Mouse (Mus musculus) layer of hippocampus, postnatal 14 days (tissue): ENCODE measurements around the gene Mrpl37. TPM values are rescaled to one million over a fixed set of nuclear protein-coding genes. Genes with fewer than 3 reads are reported as not detected.
A peak's percentile ranks its signal among the peaks of the same experiment; 100 is the strongest.

Experiments used
- DNase-seq, 2 experiments: peaks; one replicate each; pipeline ENCODE4 v3.0.0; 2021 to 2022; ENCODE audit warnings: low spot score in 2 of 2, mixed read lengths in 1 of 2
- total RNA-seq, 2 experiments: library from RNA; stranded (reverse); gene quantifications; 2 replicates each; pipeline ENCODE4 v1.2.3; 2021

The Mrpl37 gene
- total RNA-seq, 2 experiments from 2014 or later, result 66.5 to 69.1 TPM

- DNase-seq, result no peak
These were observed 5.7 kb upstream of the Mrpl37 start for GRCm38 (mm10) chr4:107072343-107072742.

DNA sequence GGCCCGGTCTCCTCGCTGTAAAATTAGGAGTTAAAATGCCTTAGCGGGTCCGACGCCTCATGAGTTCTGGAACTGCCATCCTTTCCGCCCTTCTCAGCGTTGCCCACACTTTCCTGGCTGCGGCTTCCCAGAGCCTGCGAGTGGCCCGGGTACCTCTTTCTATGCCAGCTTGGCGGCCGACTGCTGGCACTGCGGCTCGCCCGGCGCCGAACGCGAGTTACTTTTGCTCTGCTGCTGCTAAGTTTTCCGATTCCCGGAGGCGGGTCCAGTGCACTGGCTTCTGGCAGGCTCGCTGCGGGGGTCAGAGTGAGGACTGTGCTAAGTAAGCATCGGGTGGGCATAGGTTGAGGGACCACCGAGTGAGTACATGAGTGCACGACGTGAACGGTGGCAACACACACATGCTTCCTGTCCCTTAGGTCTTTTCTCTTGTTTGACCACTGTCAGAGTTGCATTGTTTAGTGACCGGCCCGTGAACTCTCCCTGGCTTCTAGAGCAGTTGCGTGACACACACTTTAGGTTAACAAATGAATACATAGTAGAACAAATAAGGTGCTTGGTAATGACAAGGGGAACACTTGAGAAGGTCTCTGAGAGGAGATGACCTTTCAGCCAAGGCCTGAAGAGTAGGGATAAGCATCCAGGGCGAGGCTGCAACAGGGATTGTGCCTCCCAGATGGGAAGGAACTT, 628 bp upstream of the Mrpl37 start:
- DNase-seq, result no peak

DNA sequence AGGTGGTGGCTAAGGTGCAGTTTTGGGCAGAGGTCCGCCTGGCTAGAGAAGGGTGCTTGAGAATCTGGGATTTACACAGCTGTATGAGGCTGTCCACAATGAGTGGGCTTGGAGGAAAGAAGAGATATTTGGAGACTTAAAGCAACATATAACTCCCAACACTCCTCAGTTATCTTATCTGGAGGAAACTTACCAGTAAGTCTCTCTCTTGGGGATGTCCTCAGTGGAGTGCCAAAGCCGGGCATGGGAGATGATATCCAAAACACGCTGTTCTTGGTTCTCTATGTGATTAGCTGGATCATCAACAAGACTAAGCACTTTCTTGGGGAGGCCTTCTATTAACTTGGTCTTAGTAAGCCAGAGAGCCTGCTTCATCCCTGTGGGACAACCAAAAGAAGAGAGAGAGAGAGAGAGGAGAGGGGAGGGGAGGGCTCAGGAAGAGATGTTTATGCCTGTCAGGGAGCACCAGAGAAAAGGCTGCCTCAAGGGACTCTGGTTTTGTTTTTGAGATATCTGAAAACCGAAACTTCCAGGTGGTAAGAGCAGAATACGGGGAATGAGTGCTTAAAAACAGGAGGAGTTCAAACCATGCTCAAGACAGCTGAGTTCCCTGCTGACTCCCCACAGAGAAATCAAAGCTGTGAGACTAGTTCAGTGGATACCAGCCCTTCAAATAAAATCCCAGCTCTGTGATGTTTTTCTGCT, 2.1 kb downstream of the Mrpl37 start:
- DNase-seq, result no peak

- no peak for DNase-seq
These were observed 3.5 kb downstream of the Mrpl37 start for GRCm38 (mm10) chr4:107063214-107063613.

- DNase-seq, result no peak
These were observed 5.1 kb downstream of the Mrpl37 start for GRCm38 (mm10) chr4:107061560-107061959.

- DNase-seq, result no peak
These were observed 7.9 kb downstream of the Mrpl37 start for GRCm38 (mm10) chr4:107058781-107059180.

DNA sequence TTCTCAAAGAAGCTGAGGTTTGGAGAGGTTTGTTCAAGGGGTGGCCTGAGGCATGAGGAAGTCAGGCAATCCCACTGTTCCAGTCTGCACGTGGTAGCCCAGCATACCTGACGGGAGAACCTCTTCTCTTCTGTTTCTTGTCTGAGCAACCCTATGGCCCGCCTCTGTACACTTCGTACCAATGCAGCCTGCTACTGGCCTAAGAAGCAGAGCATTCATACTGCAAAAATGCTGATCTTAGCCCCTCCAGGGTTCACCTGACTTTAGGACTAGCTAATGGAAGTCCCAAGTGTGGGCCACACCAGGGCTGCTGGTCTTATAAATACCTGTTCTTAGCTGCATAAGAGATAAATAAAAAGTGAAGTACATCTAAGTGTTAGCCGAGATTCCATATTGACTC, 8.3 kb downstream of the Mrpl37 start:
- no peak for DNase-seq

DNA sequence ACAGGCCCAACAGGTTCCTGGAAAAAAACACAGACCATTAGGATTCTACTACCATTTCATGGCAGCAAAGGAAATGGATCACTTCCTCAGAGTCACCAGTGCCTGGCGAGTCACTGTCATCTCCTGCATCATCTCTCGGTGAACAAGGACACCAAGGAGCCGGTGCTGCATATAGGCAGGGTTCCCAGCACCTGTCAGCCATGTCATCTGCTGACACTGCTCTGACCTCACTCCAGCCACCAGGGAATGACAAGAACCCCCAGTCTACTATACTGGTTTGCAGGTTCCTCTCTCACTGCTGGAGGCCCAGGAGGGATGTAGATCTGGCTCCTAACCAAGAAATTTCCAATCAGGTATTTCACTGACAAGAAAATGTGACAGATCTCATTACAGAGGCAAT, 10.6 kb downstream of the Mrpl37 start:
- DNase-seq, result no peak

DNA sequence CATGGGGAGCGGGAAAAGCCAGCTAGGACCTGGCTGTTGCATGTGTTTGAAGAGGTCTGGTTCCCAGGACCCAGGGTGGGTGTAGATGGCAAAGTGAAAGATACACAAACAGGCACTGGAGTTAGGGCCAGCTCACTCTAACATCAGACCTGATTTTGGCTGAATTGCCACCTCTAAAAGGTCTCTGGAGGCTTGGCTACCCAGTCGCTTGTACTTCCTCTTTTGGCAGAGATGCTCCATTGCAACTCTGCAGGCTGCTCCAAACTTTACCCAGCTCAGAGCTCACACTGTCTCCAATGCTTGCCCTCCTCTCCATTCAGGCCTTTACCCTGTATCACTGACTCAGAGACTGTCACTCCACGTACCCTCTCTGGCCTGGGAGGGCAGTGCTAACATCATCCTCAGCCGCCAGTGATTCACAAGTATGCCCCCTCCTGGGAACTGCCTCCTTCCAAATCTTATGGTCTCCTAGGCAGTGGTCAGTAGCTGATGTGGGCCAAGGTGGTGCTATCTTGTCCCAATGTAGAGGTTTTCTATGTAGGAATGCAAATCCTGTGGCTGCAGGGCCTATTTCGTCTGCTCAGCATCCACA, 13.6 kb downstream of the Mrpl37 start:
- DNase-seq, result no peak

DNA sequence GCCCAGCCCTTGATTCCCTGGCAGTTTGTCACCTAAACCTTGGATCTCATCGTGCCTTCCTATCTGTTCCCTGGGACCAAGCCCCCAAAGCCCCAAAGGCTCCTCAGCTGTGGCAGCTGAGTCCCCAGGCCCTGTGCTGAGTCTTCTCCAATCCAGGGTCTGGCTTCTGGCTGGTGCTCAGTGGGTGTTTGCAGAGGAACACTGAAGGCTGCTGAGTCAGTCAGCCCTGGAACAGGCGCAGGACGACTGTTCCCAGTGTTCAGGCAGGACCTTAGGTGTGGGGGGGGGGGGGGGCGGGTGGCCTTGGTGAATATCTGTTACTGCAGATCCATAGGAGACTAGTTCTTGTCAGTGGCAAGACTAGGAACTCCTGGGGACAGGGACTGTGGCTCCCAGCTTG, 14.8 kb downstream of the Mrpl37 start:
- no peak for DNase-seq

- peak; percentile 30 to 73 for DNase-seq
These were observed 18.0 kb downstream of the Mrpl37 start for GRCm38 (mm10) chr4:107048568-107049162.

- DNase-seq, result no peak
These were observed 18.9 kb downstream of the Mrpl37 start for GRCm38 (mm10) chr4:107047806-107048205.

DNA sequence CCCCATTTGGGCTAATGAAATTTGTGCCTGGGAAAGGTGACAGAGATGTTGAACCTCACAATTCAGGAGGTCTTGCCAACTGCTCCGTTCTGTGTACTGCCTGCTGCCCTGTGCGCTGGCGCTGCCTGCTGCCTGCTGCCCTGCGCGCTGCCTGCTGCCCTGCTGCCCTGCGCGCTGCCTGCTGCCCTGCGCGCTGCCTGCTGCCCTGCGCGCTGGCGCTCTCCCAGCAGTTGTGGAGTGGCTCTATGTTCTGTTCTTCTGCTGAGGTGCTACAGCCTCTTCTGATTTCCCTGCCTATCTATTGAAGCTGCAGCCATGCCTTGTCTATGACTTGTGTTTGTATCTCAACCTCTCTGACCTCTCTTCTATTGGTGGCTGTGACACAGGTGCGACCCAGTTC, 21.5 kb downstream of the Mrpl37 start:
- no peak for DNase-seq

DNA sequence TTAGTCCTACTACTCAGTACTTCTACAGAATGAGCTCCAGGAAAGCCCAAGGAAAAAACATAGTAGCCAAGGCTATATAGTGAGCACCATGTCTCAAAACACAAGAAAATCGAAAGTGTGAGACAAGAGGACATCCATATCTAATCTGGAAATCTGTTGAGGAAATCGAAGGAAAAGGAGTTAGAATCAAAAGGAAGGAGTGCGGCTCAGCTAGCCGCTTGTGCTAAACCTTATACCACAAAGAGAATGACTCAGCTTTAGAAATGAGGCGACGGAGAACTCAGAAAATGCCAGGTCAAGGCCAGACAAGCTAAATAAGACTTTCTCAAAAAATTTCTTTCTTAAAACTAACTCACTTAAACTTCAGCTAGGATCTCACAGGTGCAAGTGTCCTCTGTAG, 24.4 kb downstream of the Mrpl37 start:
- no peak for DNase-seq

DNA sequence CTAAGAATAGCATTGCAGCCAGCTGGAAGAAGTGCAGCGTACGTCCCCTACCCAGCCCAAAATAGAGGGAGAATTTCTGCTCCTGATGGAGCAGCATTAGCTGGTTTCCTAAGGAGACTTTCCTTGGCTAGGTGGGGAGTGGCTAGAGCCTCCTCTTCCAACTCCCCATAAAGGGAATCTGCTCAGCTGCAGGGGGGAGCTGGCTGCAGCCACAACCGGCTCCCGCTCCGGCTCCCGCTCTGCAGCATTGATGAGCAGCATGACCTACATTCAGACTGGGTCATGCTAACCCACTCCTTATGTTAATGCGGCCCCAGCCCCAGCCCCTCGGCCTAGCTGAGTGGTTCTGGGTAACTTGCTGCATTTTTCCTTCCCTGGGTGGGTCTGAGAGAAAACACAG, 27.4 kb downstream of the Mrpl37 start:
- no peak for DNase-seq

DNA sequence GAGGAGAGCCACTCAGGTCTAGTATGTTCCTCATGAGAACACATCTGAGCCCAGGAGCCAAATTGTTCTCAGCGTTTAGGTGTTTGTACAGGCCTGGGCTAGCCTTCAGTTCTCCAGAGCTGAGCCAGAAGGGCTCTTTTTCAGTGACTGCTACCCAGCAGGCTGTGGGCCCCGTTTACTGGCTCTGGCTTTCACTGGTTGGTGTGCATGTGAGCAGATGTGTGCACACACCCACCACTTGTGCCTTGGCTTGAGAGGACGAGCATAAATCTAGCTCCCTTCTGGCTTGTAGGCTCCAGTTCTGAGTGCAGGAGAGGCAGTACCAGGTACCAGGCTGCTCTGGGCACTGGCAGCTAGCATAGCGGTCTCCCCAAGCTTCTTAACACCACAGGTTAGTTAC, 28.4 kb downstream of the Mrpl37 start:
- DNase-seq, result no peak

- DNase-seq, result no peak
These were observed 29.7 kb downstream of the Mrpl37 start for GRCm38 (mm10) chr4:107036985-107037384.

DNA sequence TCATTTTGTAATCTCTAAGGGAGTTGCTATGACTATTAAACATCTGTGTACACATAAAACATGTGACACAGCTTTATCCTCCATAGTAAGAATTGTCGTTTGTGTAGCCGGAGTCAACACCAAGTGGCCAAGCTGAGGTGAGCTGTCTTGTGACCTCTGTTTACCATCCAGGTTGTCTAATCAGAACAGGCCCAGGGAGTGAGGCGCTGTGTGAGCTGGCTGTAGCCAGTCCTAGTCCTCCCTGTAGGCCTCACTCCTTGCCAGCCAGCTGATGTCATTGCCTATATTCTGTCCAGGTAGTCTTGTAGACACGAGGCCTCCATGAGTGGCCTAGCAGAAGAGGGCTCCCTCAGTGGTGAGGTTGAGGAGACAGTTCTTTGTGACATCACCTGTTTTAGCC, 31.0 kb downstream of the Mrpl37 start:
- DNase-seq, result no peak

DNA sequence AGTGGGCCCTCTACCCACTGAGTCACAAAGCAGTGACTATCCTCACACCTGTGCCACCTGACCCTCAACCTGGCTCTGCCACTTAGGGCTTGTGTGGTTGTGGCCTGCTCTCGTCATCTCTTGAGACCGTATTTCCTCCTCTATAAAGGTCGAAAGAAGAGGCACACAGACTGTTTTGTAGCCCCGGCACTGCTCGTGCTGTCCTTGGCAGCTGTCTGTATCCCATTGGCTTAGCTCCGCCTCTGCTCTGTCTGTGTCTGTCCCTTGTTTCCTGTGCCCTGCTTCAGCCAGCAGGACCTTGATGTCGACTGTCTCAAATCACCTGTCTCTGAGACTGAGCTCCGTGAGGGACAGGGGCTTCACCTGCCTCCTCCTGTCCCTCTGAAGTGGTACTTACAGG, 40.2 kb downstream of the Mrpl37 start:
- DNase-seq, result no peak

DNA sequence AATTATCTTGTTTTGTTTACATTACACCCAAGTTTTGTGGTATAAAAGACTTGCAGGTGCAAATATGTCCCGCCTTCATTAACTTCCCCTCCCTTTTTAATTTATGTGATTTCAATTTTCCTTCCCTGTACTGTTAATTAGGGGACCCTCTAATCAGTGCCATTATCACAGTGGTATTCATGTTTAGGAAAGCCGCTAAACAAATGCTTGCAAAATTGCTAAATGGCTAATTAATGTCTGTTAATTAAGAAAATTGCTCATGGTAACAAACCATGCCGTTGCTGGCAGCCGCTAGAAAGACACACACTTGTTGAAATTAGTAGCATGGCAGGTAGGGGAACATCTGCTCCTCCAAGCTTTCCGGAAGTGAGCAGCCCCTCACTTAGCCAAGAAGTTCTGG, 41.3 kb downstream of the Mrpl37 start:
- DNase-seq, result no peak

DNA sequence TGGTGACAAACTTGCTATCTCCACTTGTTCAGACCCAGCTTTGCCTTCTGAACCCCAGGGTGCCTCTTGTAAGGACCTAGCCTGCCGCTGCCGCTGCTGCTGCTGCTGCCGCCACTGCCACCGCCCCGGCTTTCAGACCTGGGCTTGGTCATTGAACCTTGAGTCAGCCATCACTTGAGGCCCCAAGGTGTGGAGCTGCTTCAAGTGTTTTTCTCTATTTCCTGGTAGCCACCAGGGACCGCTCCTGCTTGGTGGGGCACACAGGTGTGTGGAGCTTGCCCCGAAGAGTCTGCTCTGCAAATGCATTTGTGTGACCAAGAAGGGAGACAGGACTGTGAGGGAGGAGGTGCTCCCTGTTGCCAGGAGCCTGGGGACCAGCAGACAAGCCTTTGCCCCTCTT, 41.8 kb downstream of the Mrpl37 start:
- no peak for DNase-seq

DNA sequence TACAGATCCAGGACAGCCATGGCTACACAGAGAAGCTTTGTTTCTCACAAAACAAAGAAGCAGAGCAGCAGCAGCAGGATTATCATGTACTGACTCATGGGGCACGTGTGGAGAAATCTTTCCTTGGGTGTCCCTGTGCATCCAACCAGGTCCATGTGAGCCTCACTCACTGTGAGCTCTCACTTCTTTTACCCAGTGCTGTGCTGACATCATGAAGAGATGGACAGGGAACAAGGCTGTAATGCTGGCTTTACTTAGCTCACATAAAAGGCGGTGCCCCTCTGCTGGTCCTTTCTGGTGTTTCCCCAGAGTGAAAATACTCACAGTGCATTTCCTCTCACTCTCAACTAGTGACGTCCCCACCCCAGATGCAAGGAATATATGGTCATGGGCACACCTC, 45.2 kb downstream of the Mrpl37 start:
- no peak for DNase-seq
